ENCODE assay signal across 8 mouse cellular contexts in the genomic region with DNA sequence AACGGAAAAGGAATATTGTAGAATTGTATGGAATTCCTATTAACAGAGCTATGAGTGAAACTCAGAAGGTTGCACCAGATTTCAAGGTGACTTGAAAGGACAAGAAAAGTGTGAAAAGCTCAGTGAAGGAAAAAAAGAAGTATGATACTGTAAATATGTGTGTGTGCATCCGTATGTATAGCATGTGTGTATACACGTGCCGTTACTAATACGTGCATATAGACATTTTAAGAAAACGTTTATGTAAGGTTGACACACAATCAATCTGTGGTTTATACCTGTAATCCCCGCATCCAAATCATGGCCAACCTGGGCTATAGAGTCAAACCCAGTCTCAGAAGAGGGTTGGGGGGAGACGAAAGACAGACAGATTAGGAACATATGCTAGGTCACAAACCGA. TPM values are rescaled to one million over a fixed set of nuclear protein-coding genes. Genes with fewer than 3 reads are reported as not detected.
DNase-seq lines count a peak whose midpoint lies in the region; ATAC-seq lines count a peak whose summit lies in the region.

No protein-coding gene starts in this region.

- H3K9me3 ChIP-seq in kidney, embryonic 14.5 days (ENCODE audit: control insufficient read depth, low read length): no peaks in the 10 kb centered on the region
- H3K9me3 ChIP-seq in hindbrain, embryonic 16.5 days (ENCODE audit: control insufficient read depth, low read length): no peaks in the 10 kb centered on the region
- no peaks in the 10 kb centered on the region for H3K9me3 ChIP-seq in midbrain, embryonic 15.5 days

- H3K4me3 ChIP-seq in kidney, embryonic 14.5 days (ENCODE audit: low read length): peak overlapping the region; percentile 78
- H3K4me3 ChIP-seq in brown adipose tissue, adult 24 weeks (ENCODE audit: insufficient read depth, low read depth, low read length): peak overlapping the region; percentile 78; the same call in 1 of the 2 replicates
- H3K4me3 ChIP-seq in hindbrain, embryonic 16.5 days (ENCODE audit: low read length): peak overlapping the region; percentile 75
- H3K4me3 ChIP-seq in midbrain, embryonic 15.5 days: peak overlapping the region; percentile 81

- 27% methylated on average over 9 of the region's 9 CpGs for WGBS in kidney, embryonic 14.5 days
- whole genome bisulfite sequencing in hindbrain, embryonic 16.5 days: 26% methylated on average over 9 of the region's 9 CpGs
- 24% methylated on average over 9 of the region's 9 CpGs for WGBS in midbrain, embryonic 15.5 days

- H3K4me1 ChIP-seq in kidney, embryonic 14.5 days (ENCODE audit: control insufficient read depth, insufficient read depth, low read length): peaks cover 12% of the 10 kb centered on the region
- peaks cover 8% of the 10 kb centered on the region for H3K4me1 ChIP-seq in brown adipose tissue, adult 24 weeks (ENCODE audit: control insufficient read depth, insufficient read depth, insufficient read length, low read length)
- H3K4me1 ChIP-seq in hindbrain, embryonic 16.5 days (ENCODE audit: control insufficient read depth, insufficient read depth, low read depth, low read length): peaks cover 18% of the 10 kb centered on the region
- H3K4me1 ChIP-seq in midbrain, embryonic 15.5 days: peaks cover 33% of the 10 kb centered on the region

- no peak for ATAC-seq in kidney, embryonic 14.5 days (ENCODE audit: low FRiP score, low TSS enrichment)
- ATAC-seq in hindbrain, embryonic 16.5 days: peak; percentile 24
- peak; percentile 60 for ATAC-seq in midbrain, embryonic 15.5 days (replicated peaks)

- no peak for DNase-seq in kidney, postnatal 25 days
- DNase-seq in urinary bladder, adult 2 months (ENCODE audit: low spot score): no peak
- DNase-seq in Muller cell, postnatal 12 days (ENCODE audit: inconsistent ontology term): no peak
- no peak for DNase-seq in gastrocnemius, postnatal 36 days

- peak overlapping the region; percentile 91 for H3K9ac ChIP-seq in kidney, embryonic 14.5 days (ENCODE audit: low read depth, low read length)
- peak overlapping the region; percentile 83 for H3K9ac ChIP-seq in hindbrain, embryonic 16.5 days (ENCODE audit: low read depth, low read length)
- peak overlapping the region; percentile 88 for H3K9ac ChIP-seq in midbrain, embryonic 15.5 days

- H3K27me3 ChIP-seq in kidney, embryonic 14.5 days (ENCODE audit: control insufficient read depth, insufficient read depth, low read length): no peaks in the 10 kb centered on the region
- H3K27me3 ChIP-seq in hindbrain, embryonic 16.5 days (replicated peaks; ENCODE audit: control insufficient read depth, insufficient read depth, low read length): no peaks in the 10 kb centered on the region
- H3K27me3 ChIP-seq in midbrain, embryonic 15.5 days (replicated peaks): no peaks in the 10 kb centered on the region

- H3K36me3 ChIP-seq in kidney, embryonic 14.5 days (ENCODE audit: control insufficient read depth, insufficient read depth, low read length): no peaks in the 10 kb centered on the region
- H3K36me3 ChIP-seq in hindbrain, embryonic 16.5 days (ENCODE audit: control insufficient read depth, insufficient read depth, low read length): no peaks in the 10 kb centered on the region
- H3K36me3 ChIP-seq in midbrain, embryonic 15.5 days (replicated peaks): no peaks in the 10 kb centered on the region

- intact Hi-C loops in gastrocnemius, postnatal 36 days (cut with DNase I): no loop called here

- peak overlapping the region; percentile 98; the same call in 1 of the 2 replicates for H3K27ac ChIP-seq in kidney, embryonic 14.5 days (ENCODE audit: low read depth, low read length)
- no peak overlapping the region for H3K27ac ChIP-seq in brown adipose tissue, adult 24 weeks (replicated peaks; ENCODE audit: low read depth, low read length)
- peak overlapping the region; percentile 97 for H3K27ac ChIP-seq in hindbrain, embryonic 16.5 days (ENCODE audit: low read depth, low read length)
- H3K27ac ChIP-seq in midbrain, embryonic 15.5 days: peak overlapping the region; percentile 97

- peak overlapping the region; percentile 70 for H3K4me2 ChIP-seq in kidney, embryonic 14.5 days (replicated peaks; ENCODE audit: low read depth, low read length)
- peak overlapping the region; percentile 79 for H3K4me2 ChIP-seq in hindbrain, embryonic 16.5 days (ENCODE audit: low read length)
- peak overlapping the region; percentile 92 for H3K4me2 ChIP-seq in midbrain, embryonic 15.5 days

RNA-seq across cellular contexts. Expression of a gene that starts 0.4 kb away (rescaled TPM):
- 32.7 and 36.0 TPM in 2 replicates for polyA plus RNA-seq in kidney, embryonic 14.5 days (2014; fragmentation: Nextera tagmentation; extraction: Ambion mirVana)
- 19.4 and 22.0 TPM in 2 replicates for polyA plus RNA-seq in brown adipose tissue, adult 24 weeks (2012; ENCODE audit: insufficient read depth, insufficient read length, missing spikeins)
- 71.5 and 71.9 TPM in 2 replicates for polyA plus RNA-seq in hindbrain, embryonic 16.5 days (2015; fragmentation: Nextera tagmentation; extraction: Ambion mirVana)
- 73.8 and 77.2 TPM in 2 replicates for polyA plus RNA-seq in midbrain, embryonic 15.5 days (2015; fragmentation: Nextera tagmentation; extraction: Ambion mirVana)
- 49.9 and 57.6 TPM in 2 replicates for polyA plus RNA-seq in urinary bladder, adult 2 months (2012; rRNA removed)
- 10 to 100 TPM; 58.5 to 62.8 TPM for total RNA-seq in gastrocnemius, postnatal 36 days (2021)

RNA-seq across cellular contexts. Expression of a gene that starts 0.7 kb away (rescaled TPM):
- 0.74 and 0.89 TPM in 2 replicates for polyA plus RNA-seq in kidney, embryonic 14.5 days (2014; fragmentation: Nextera tagmentation; extraction: Ambion mirVana)
- polyA plus RNA-seq in brown adipose tissue, adult 24 weeks (2012; ENCODE audit: insufficient read depth, insufficient read length, missing spikeins): not detected in 2 replicates
- 0.71 and 0.81 TPM in 2 replicates for polyA plus RNA-seq in hindbrain, embryonic 16.5 days (2015; fragmentation: Nextera tagmentation; extraction: Ambion mirVana)
- 0.48 and 0.56 TPM in 2 replicates for polyA plus RNA-seq in midbrain, embryonic 15.5 days (2015; fragmentation: Nextera tagmentation; extraction: Ambion mirVana)
- 0.31 and 0.32 TPM in 2 replicates for polyA plus RNA-seq in urinary bladder, adult 2 months (2012; rRNA removed)
- total RNA-seq in gastrocnemius, postnatal 36 days (2021): under 1 TPM; 0.15 to 0.20 TPM

RNA-seq across cellular contexts. Expression of a gene that starts 29.4 kb away (rescaled TPM):
- 0.05 and 0.11 TPM in 2 replicates for polyA plus RNA-seq in kidney, embryonic 14.5 days (2014; fragmentation: Nextera tagmentation; extraction: Ambion mirVana)
- not detected in 2 replicates for polyA plus RNA-seq in brown adipose tissue, adult 24 weeks (2012; ENCODE audit: insufficient read depth, insufficient read length, missing spikeins)
- polyA plus RNA-seq in hindbrain, embryonic 16.5 days (2015; fragmentation: Nextera tagmentation; extraction: Ambion mirVana): 0.04 TPM in 1 of 2 replicates, not detected in the other
- polyA plus RNA-seq in midbrain, embryonic 15.5 days (2015; fragmentation: Nextera tagmentation; extraction: Ambion mirVana): 0.06 and 0.08 TPM in 2 replicates
- polyA plus RNA-seq in urinary bladder, adult 2 months (2012; rRNA removed): 0.16 and 0.18 TPM in 2 replicates
- total RNA-seq in gastrocnemius, postnatal 36 days (2021): under 1 TPM; 0.08 to 0.20 TPM
